Mouse (Mus musculus) midbrain, postnatal 0 days (tissue): Measurements from ENCODE around the gene Hcrtr1. TPM values are rescaled to one million over a fixed set of nuclear protein-coding genes. Genes with fewer than 3 reads are reported as not detected.
A peak's percentile ranks its signal among the peaks of the same experiment; 100 is the strongest.

Source experiments
- ATAC-seq: fragments of 200-750 bp; cut with Nextera tagmentation; 2 replicates; pipeline ENCODE4 v1.8.0; 2017; ENCODE audit warnings: moderate number of reproducible peaks, mild to moderate bottlenecking, moderate TSS enrichment, moderate library complexity; ENCODE audit not compliant: low FRiP score
- DNase-seq: peaks from one replicate; pipeline ENCODE4 v3.0.0-alpha.2; 2015; ENCODE audit warnings: low spot score
- H3K27ac ChIP-seq: fragments of 300-500 bp; sonication (generic); 2 replicates; pipeline ENCODE4 v1.5.1; 2014; ENCODE audit warnings: low read depth, mild to moderate bottlenecking, low read length, mixed read lengths
- H3K27me3 ChIP-seq: fragments of 300-500 bp; sonication (generic); 2 replicates; pipeline ENCODE4 v1.6.1; 2014; ENCODE audit warnings: low read length, control low read depth, mixed read lengths; ENCODE audit not compliant: insufficient read depth
- H3K36me3 ChIP-seq: fragments of 300-500 bp; sonication (generic); 2 replicates; pipeline ENCODE4 v1.6.1; 2014; ENCODE audit warnings: low read length, control low read depth, mixed read lengths; ENCODE audit not compliant: insufficient read depth
- H3K4me1 ChIP-seq: fragments of 300-500 bp; sonication (generic); 2 replicates; pipeline ENCODE4 v1.6.1; 2014; ENCODE audit warnings: mild to moderate bottlenecking, control low read depth, antibody characterized with exemption, low read length, mixed read lengths; ENCODE audit not compliant: insufficient read depth
- H3K4me2 ChIP-seq: fragments of 300-500 bp; sonication (generic); 2 replicates; pipeline ENCODE4 v1.6.1; 2014; ENCODE audit warnings: low read depth, mild to moderate bottlenecking, low read length, mixed read lengths; ENCODE audit not compliant: poor library complexity, severe bottlenecking
- H3K4me3 ChIP-seq: fragments of 300-500 bp; sonication (generic); 2 replicates; pipeline ENCODE4 v1.5.1; 2014; ENCODE audit warnings: low read depth, mild to moderate bottlenecking, low read length, moderate library complexity
- H3K9ac ChIP-seq: fragments of 300-500 bp; sonication (generic); replicated peaks from 2 replicates; pipeline ENCODE4 v1.6.1; 2014; ENCODE audit warnings: mild to moderate bottlenecking, low read length, moderate library complexity, mixed read lengths; ENCODE audit not compliant: poor library complexity, severe bottlenecking
- H3K9me3 ChIP-seq: fragments of 300-500 bp; sonication (generic); 2 replicates; pipeline ENCODE4 v1.6.1; 2016; ENCODE audit warnings: low read length, control low read depth
- CTCF ChIP-seq: IDR thresholded peaks from 2 replicates; pipeline ENCODE4 v1.5.1; 2016; ENCODE audit warnings: antibody characterized with exemption, mild to moderate bottlenecking
- WGBS: fragments of 180-500 bp; shearing (Covaris S2); extraction: QIAGEN DNeasy Blood & Tissue Kit; methylation state at CpG from one replicate; pipeline ENCODE4 v1.1.7; 2014; 5-methylcytosine and 5-hydroxymethylcytosine counted together
- polyA plus RNA-seq: library from polyadenylated mRNA; unstranded; fragments of >200 nt; fragmentation: Nextera tagmentation; extraction: Ambion mirVana; gene quantifications from 2 replicates; pipeline ENCODE4 v1.2.1, GENCODE M21; 2015
- total RNA-seq: library from RNA; depleted of rRNA; stranded (reverse); fragments of >200 nt; gene quantifications from 2 replicates; pipeline ENCODE4 v1.2.3, GENCODE M21; 2014; rRNA removed

Hcrtr1 gene
- total and polyA plus RNA-seq, 2 experiments from 2014 or later, result 13.9 to 20.4 TPM

- H3K4me1 ChIP-seq, result no peaks in the 10 kb centered on the region; the same call in 1 of the 2 replicates
- TF ChIP-seq CTCF, result no peak
- no peak overlapping the region for H3K4me3 ChIP-seq
- no peak overlapping the region for H3K27ac ChIP-seq
- H3K4me2 ChIP-seq, result no peak overlapping the region
- H3K9me3 ChIP-seq, result no peaks in the 10 kb centered on the region
- no peak overlapping the region for H3K9ac ChIP-seq
- peak; percentile 44 for DNase-seq
- 0 out of 2 replicates have a peak, but pooled peaks cover 3% of the 10 kb centered on the region for H3K27me3 ChIP-seq
- no peak for ATAC-seq
- 53% methylated on average over 9 of the region's 9 CpGs for WGBS
- H3K36me3 ChIP-seq, result no peaks in the 10 kb centered on the region
Observed at GRCm38 (mm10) chr4:130082211-130082610, 56.9 kb downstream of the Hcrtr1 start.

GRCm38 (mm10) chr4:130081345-130082190 lies 57.6 kb downstream of the Hcrtr1 start:
- Histone ChIP-seq H3K9me3 (no peaks in the 10 kb centered on the region), H3K9ac (no peak overlapping the region), H3K36me3 (no peaks in the 10 kb centered on the region), H3K4me3 (no peak overlapping the region), H3K4me2 (no peak overlapping the region), H3K27me3 (0 out of 2 replicates have a peak, but pooled peaks cover 3% of the 10 kb centered on the region), H3K27ac (peak overlapping the region; percentile 38), H3K4me1 (no peaks in the 10 kb centered on the region; the same call in 1 of the 2 replicates)
- 0 out of 2 replicates have a peak, but pooled peaks have one; percentile 9 for TF ChIP-seq CTCF
- 68% methylated on average over 19 of the region's 19 CpGs for WGBS
- peak; percentile 68; the same call in 1 of the 2 replicates for ATAC-seq
- DNase-seq, result peak; percentile 93

Other genes with a start within 250 kb of the Hcrtr1 start
- not detected in 2 replicates for gene Spocd1, start 210.1 kb downstream of the Hcrtr1 start, total RNA-seq
- 0.09 and 0.27 TPM in 2 replicates for gene Spocd1, start 210.1 kb downstream of the Hcrtr1 start, polyA plus RNA-seq
- gene Adgrb2, start 154.5 kb downstream of the Hcrtr1 start, total RNA-seq, result 293 and 312 TPM in 2 replicates
- gene Adgrb2, start 154.5 kb downstream of the Hcrtr1 start, polyA plus RNA-seq, result 17.4 and 17.9 TPM in 2 replicates
- 31.1 and 43.9 TPM in 2 replicates for gene Col16a1, start 91.5 kb downstream of the Hcrtr1 start, total RNA-seq
- gene Col16a1, start 91.5 kb downstream of the Hcrtr1 start, polyA plus RNA-seq, result 12.5 and 13.8 TPM in 2 replicates
- 49.8 and 61.5 TPM in 2 replicates for gene Pef1, start 36.8 kb downstream of the Hcrtr1 start, total RNA-seq
- 59.5 and 67.3 TPM in 2 replicates for gene Pef1, start 36.8 kb downstream of the Hcrtr1 start, polyA plus RNA-seq
- gene Tinagl1, start 35.8 kb upstream of the Hcrtr1 start, total RNA-seq, result 7.2 and 7.5 TPM in 2 replicates
- gene Tinagl1, start 35.8 kb upstream of the Hcrtr1 start, polyA plus RNA-seq, result 2.9 and 4.3 TPM in 2 replicates
- gene Gm853, start 83.0 kb upstream of the Hcrtr1 start, total RNA-seq, result 0.49 TPM in 1 of 2 replicates, not detected in the other
- not detected in 2 replicates for gene Gm853, start 83.0 kb upstream of the Hcrtr1 start, polyA plus RNA-seq
- gene Serinc2, start 139.8 kb upstream of the Hcrtr1 start, total RNA-seq, result 12.6 and 13.5 TPM in 2 replicates
- gene Serinc2, start 139.8 kb upstream of the Hcrtr1 start, polyA plus RNA-seq, result 11.1 and 12.3 TPM in 2 replicates
- gene Fabp3, start 169.2 kb upstream of the Hcrtr1 start, total RNA-seq, result 143 and 179 TPM in 2 replicates
- gene Fabp3, start 169.2 kb upstream of the Hcrtr1 start, polyA plus RNA-seq, result 394 and 409 TPM in 2 replicates
- 2.1 TPM in 1 of 2 replicates, not detected in the other for gene Gm10570, start 169.3 kb upstream of the Hcrtr1 start, total RNA-seq
- 1.5 and 1.9 TPM in 2 replicates for gene Gm10570, start 169.3 kb upstream of the Hcrtr1 start, polyA plus RNA-seq
- gene Zcchc17, start 220.6 kb upstream of the Hcrtr1 start, total RNA-seq, result 27.7 and 38.3 TPM in 2 replicates
- 102 TPM in 2 replicates for gene Zcchc17, start 220.6 kb upstream of the Hcrtr1 start, polyA plus RNA-seq
- gene Snrnp40, start 220.8 kb upstream of the Hcrtr1 start, total RNA-seq, result 57.6 and 70.2 TPM in 2 replicates
- 75.5 and 76.8 TPM in 2 replicates for gene Snrnp40, start 220.8 kb upstream of the Hcrtr1 start, polyA plus RNA-seq